Mouse (Mus musculus) regulatory T cell (primary cell): ENCODE measurements around the gene Arl11.
"Not testable (repeated sequence)": the region's sequence is repeated elsewhere in the genome, so short reads cannot be mapped to it uniquely, and the experiment has no call there.

Source experiments
- in situ Hi-C: fragments of 300-600 bp; cut with MboI, MseI; formaldehyde crosslinking; loops from one replicate; pipeline ENCODE4 v1.15.1; 2025; ENCODE audit warnings: high pct_unique_total_duplicates

Arl11 gene

GRCm38 (mm10) chr14:61309593-61309992 is at the start of gene Arl11:
Gene Arl11, plus strand, starts transcription at chr14:61309753.
- in situ Hi-C loops = no loop called here

- in situ Hi-C loops = no loop called here
Measured at GRCm38 (mm10) chr14:61267908-61268475, 41.6 kb upstream of the Arl11 start.

GRCm38 (mm10) chr14:61274414-61275198 is 34.9 kb upstream of the Arl11 start:
- in situ Hi-C loops = no loop called here

GRCm38 (mm10) chr14:61277285-61277684 is 32.3 kb upstream of the Arl11 start:
- in situ Hi-C loops = no loop called here

- in situ Hi-C loops = no loop called here
Measured at GRCm38 (mm10) chr14:61278676-61279300, 30.8 kb upstream of the Arl11 start.

- in situ Hi-C loops = loop anchor here (5.0 kb wide), 2 partner anchors 51 to 1734 kb away; no protein-coding TSS in a partner anchor
Measured at GRCm38 (mm10) chr14:61288606-61289286, 20.8 kb upstream of the Arl11 start.

GRCm38 (mm10) chr14:61290664-61291063 is 18.9 kb upstream of the Arl11 start:
- in situ Hi-C loops = no loop called here

- in situ Hi-C loops = no loop called here
Measured at GRCm38 (mm10) chr14:61293884-61294737, 15.4 kb upstream of the Arl11 start.

GRCm38 (mm10) chr14:61294738-61295079 is 14.8 kb upstream of the Arl11 start:
- in situ Hi-C loops = loop anchor here (5.0 kb wide), 1 partner anchor 487 kb away; no protein-coding TSS in a partner anchor

- in situ Hi-C loops = loop anchor here (5.0 kb wide), 1 partner anchor 493 kb away; no protein-coding TSS in a partner anchor
Measured at GRCm38 (mm10) chr14:61299810-61300209, 9.7 kb upstream of the Arl11 start.

- in situ Hi-C loops = no loop called here
Measured at GRCm38 (mm10) chr14:61301323-61301722, 8.2 kb upstream of the Arl11 start.

GRCm38 (mm10) chr14:61302428-61302827 is 7.1 kb upstream of the Arl11 start:
- in situ Hi-C loops = no loop called here

- in situ Hi-C loops = no loop called here
Measured at GRCm38 (mm10) chr14:61303969-61304609, 5.5 kb upstream of the Arl11 start.

GRCm38 (mm10) chr14:61310036-61310772 is 651 bp downstream of the Arl11 start:
- in situ Hi-C loops = no loop called here

GRCm38 (mm10) chr14:61310963-61311362 is 1.4 kb downstream of the Arl11 start:
- in situ Hi-C loops = no loop called here

GRCm38 (mm10) chr14:61316861-61317260 is 7.3 kb downstream of the Arl11 start:
- in situ Hi-C loops = no loop called here

GRCm38 (mm10) chr14:61320765-61321164 is 11.2 kb downstream of the Arl11 start:
- in situ Hi-C loops = no loop called here

GRCm38 (mm10) chr14:61321200-61321599 is 11.6 kb downstream of the Arl11 start:
- in situ Hi-C loops = no loop called here

GRCm38 (mm10) chr14:61322740-61323139 is 13.2 kb downstream of the Arl11 start:
- in situ Hi-C loops = no loop called here

- in situ Hi-C loops = not testable (repeated sequence)
Measured at GRCm38 (mm10) chr14:61327007-61327406, 17.5 kb downstream of the Arl11 start.
